Mouse (Mus musculus) olfactory bulb, adult 2 months (tissue): ENCODE data around the gene Aox2. TPM values are rescaled to one million over a fixed set of nuclear protein-coding genes. Genes with fewer than 3 reads are reported as not detected.

Source experiments
- H3K27ac ChIP-seq: fragments of 200-500 bp; 2 replicates; pipeline ENCODE4 v1.5.1; 2012; ENCODE audit warnings: low read depth, low read length; ENCODE audit not compliant: insufficient read depth
- H3K4me1 ChIP-seq: fragments of 200-500 bp; 2 replicates; pipeline ENCODE4 v1.6.1; 2012; ENCODE audit warnings: low read length; ENCODE audit not compliant: control insufficient read depth, insufficient read depth
- H3K4me3 ChIP-seq: fragments of 200-500 bp; 2 replicates; pipeline ENCODE4 v1.5.1; 2012; ENCODE audit warnings: mild to moderate bottlenecking, low read depth, low read length, moderate library complexity; ENCODE audit not compliant: insufficient read depth
- CTCF ChIP-seq: fragments of 200-500 bp; IDR thresholded peaks from 2 replicates; pipeline ENCODE4 v1.5.1; 2012; ENCODE audit warnings: low read depth, mild to moderate bottlenecking, low read length, moderate library complexity; ENCODE audit not compliant: insufficient read depth
- POLR2A ChIP-seq: fragments of 200-500 bp; IDR thresholded peaks from 2 replicates; pipeline ENCODE4 v1.6.1; 2012; ENCODE audit warnings: mild to moderate bottlenecking, low read depth, low read length, moderate library complexity; ENCODE audit not compliant: insufficient read depth
- WGBS: fragments of 180-500 bp; shearing (Covaris S2); methylation state at CpG from one replicate; pipeline ENCODE4 v1.1.7; 2018; 5-methylcytosine and 5-hydroxymethylcytosine counted together
- polyA plus RNA-seq: library from polyadenylated mRNA; stranded (reverse); fragments of >200 nt; gene quantifications from 2 replicates; pipeline ENCODE4 v1.2.4, GENCODE M21; 2012; ENCODE audit warnings: low replicate concordance; ENCODE audit not compliant: missing spikeins, insufficient read depth, insufficient read length

The Aox2 gene
- polyA plus RNA-seq, 1 experiment, result not detected

- TF ChIP-seq POLR2A (no peak), CTCF (no peak)
- Histone ChIP-seq H3K4me3 (no peak overlapping the region), H3K4me1 (no peaks in the 10 kb centered on the region), H3K27ac (no peak overlapping the region)
- WGBS, result 92% methylated on average over 4 of the region's 4 CpGs
Measured at GRCm38 (mm10) chr1:58309853-58310252, 31.7 kb downstream of the Aox2 start.

- H3K4me1 ChIP-seq, result no peaks in the 10 kb centered on the region
- no peak overlapping the region for H3K4me3 ChIP-seq
- WGBS, result 71% methylated on average over 7 of the region's 7 CpGs
- no peak overlapping the region for H3K27ac ChIP-seq
- TF ChIP-seq CTCF (no peak), POLR2A (no peak)
Measured at GRCm38 (mm10) chr1:58311221-58311864, 33.2 kb downstream of the Aox2 start.

- Histone ChIP-seq H3K4me1 (no peaks in the 10 kb centered on the region), H3K4me3 (no peak overlapping the region), H3K27ac (no peak overlapping the region)
- no peak for TF ChIP-seq CTCF
- TF ChIP-seq POLR2A, result no peak
- 92% methylated on average over 8 of the region's 8 CpGs for WGBS
Measured at GRCm38 (mm10) chr1:58313173-58313572, 35.0 kb downstream of the Aox2 start.

- TF ChIP-seq POLR2A (no peak), CTCF (no peak)
- H3K4me3 ChIP-seq, result no peak overlapping the region
- H3K27ac ChIP-seq, result no peak overlapping the region
- H3K4me1 ChIP-seq, result no peaks in the 10 kb centered on the region
- 67% methylated on average over 6 of the region's 6 CpGs for WGBS
Measured at GRCm38 (mm10) chr1:58315532-58315931, 37.4 kb downstream of the Aox2 start.

GRCm38 (mm10) chr1:58333222-58333621 is 55.1 kb downstream of the Aox2 start:
- no peak for TF ChIP-seq CTCF
- no peak for TF ChIP-seq POLR2A
- Histone ChIP-seq H3K4me3 (peak overlapping the region; percentile 23), H3K27ac (no peak overlapping the region), H3K4me1 (peaks cover 8% of the 10 kb centered on the region)
- WGBS, result 12% methylated on average over 4 of the region's 4 CpGs

- Histone ChIP-seq H3K4me3 (no peak overlapping the region), H3K4me1 (peaks cover 5% of the 10 kb centered on the region), H3K27ac (no peak overlapping the region)
- TF ChIP-seq CTCF (no peak), POLR2A (no peak)
- 68% methylated on average over 1 of the region's 1 CpGs for WGBS
Measured at GRCm38 (mm10) chr1:58339901-58340300, 61.8 kb downstream of the Aox2 start.

- WGBS, result 32% methylated on average over 7 of the region's 7 CpGs
Measured at GRCm38 (mm10) chr1:58341576-58341975, 63.5 kb downstream of the Aox2 start.

GRCm38 (mm10) chr1:58343861-58344260 is 65.7 kb downstream of the Aox2 start:
- TF ChIP-seq CTCF, result no peak
- no peak for TF ChIP-seq POLR2A
- Histone ChIP-seq H3K27ac (no peak overlapping the region), H3K4me1 (peaks cover 5% of the 10 kb centered on the region), H3K4me3 (no peak overlapping the region)
- 51% methylated on average over 4 of the region's 4 CpGs for WGBS

More at GRCm38 (mm10) chr1:58341576-58341975, 63.5 kb downstream of the Aox2 start:
- H3K4me3 ChIP-seq, result no peak overlapping the region
- no peak overlapping the region for H3K27ac ChIP-seq
- TF ChIP-seq POLR2A (no peak), CTCF (no peak)
- H3K4me1 ChIP-seq, result peaks cover 5% of the 10 kb centered on the region

- WGBS, result 93% methylated on average over 5 of the region's 5 CpGs
- no peak overlapping the region for H3K4me3 ChIP-seq
- peaks cover 5% of the 10 kb centered on the region for H3K4me1 ChIP-seq
- TF ChIP-seq POLR2A, result no peak
- no peak for TF ChIP-seq CTCF
- no peak overlapping the region for H3K27ac ChIP-seq
Measured at GRCm38 (mm10) chr1:58344570-58344969, 66.4 kb downstream of the Aox2 start.

GRCm38 (mm10) chr1:58346159-58346558 is 68.0 kb downstream of the Aox2 start:
- Histone ChIP-seq H3K4me3 (no peak overlapping the region), H3K4me1 (peaks cover 5% of the 10 kb centered on the region), H3K27ac (no peak overlapping the region)
- TF ChIP-seq POLR2A (no peak), CTCF (no peak)
- 94% methylated on average over 14 of the region's 14 CpGs for WGBS
